Mouse (Mus musculus): ENCODE data around the gene Unc13d.
"Not testable (repeated sequence)": the region's sequence is repeated elsewhere in the genome, so short reads cannot be mapped to it uniquely, and the experiment has no call there.

The Unc13d gene

DNA sequence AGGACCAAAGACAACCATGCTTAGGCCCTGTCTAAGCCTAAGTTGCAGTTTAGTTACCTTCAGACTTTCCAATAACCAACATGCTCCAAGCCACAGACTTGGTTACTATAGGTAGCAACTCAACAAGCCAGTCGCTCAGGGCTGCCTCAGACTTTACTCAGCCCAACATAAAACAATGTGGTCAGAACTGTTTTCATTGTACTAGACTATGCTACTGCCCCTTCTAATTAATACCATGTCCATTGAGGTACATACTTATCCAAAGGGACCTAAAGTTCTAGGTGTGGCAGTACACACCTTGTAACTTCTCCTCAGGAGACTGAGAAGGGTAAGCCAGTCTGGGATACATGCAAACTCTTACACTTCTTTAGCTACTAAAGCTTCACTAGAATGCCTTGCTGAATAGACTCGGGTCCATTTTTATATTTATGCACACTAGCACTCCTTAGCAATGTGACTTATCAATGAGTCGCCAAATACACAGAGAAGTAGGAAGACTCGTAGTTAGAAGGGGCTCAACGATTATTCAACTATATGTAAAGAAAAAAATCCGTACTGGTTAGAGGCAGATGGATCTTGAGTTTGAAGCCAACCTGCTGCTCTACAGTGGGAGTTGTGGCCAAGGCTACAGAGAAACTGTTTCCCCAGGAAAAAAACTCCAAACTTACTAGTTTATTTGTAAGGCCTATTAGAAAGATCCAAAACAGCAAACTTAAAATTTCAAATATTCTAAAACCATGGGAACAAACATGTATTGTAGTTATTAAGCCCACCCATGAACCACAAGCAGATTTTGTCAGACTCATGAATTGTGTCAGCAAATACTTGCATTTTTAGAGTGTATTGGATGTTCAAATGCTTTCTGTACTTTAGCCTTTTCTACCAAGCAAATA lies 56.2 kb downstream of the Unc13d start:
- no peak for DNase-seq (ENCODE audit: low spot score)

DNA sequence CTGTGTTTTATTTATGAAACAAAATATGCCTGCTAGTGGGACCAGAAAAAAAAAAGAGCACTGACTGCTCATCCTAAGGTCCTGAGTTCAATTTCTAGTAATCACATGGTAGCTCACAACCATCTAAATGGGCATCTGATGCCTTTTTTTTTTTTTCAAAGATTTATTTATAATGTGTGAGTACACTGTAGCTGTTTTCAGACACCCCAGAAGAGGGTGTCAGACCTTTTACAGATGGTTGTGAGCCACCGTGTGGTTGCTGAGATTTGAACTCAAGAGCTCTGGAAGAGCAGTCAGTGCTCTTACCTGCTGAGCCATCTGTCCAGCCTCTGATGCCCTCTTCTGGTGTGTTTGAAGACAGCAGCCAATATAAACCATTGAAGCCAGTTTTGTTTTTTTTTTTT lies 57.2 kb downstream of the Unc13d start:
- DNase-seq (ENCODE audit: low spot score), result no peak

DNA sequence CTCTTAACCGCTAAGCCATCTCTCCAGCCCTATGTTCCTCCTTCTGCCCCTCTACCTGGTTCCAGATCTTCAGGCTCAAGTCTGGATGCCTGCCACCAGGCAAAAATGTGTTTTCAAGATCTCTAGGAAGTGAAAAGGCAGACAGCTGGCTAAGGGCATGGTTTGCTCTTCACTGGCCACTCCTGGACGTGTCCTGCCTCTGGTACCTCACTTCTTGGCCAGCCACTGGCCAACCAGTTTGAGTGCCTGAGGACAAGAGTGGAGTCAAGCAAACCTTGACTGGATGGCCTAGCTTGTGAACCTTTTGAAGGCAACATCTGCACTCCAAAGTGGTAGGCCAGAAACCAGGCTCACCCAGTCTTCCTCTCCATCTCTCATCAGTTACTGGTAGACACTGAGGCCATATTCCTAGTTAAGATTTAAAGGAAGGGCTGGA lies 57.8 kb downstream of the Unc13d start:
- DNase-seq (ENCODE audit: low spot score), result peak; percentile 75

DNA sequence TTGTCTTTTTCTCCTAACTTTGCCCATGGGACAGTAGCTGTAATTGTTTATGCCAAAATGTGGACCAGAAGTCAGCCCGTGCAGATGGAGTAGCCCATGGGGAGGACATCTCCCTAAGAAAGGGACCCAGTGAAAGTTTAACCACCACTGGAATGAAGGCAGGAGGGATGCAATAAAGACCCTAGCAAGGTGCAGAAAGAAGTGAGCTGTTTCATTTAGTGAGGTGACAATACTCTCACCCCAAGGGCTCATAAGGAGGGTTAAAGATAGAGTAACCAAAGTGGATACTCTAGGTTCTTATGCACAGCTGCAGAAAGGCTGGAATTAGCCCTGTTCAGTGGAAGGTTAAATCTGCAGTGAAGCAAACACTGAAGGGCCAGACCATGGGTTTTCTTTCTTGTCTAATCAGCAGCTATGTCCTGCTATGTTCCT lies 58.4 kb downstream of the Unc13d start:
- no peak for DNase-seq (ENCODE audit: low spot score)

DNA sequence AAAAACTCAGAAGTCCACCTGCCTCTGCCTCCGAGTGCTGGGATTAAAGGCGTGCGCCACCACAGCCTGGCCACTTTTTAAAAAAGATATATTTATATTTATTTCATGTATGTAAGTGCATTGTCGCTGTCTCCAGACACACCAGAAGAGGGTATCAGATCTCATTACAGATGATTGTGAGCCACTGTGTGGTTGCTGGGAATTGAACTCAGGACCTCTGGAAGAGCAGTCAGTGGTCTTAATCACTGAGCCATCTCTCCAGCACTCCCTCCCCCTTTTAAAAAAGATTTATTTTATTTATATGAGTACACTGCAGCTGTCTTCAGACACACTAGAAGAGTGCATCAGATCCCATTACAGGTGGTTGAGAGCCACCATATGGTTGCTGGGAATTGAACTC lies 58.9 kb downstream of the Unc13d start:
- not testable (repeated sequence) for DNase-seq (ENCODE audit: low spot score)

DNA sequence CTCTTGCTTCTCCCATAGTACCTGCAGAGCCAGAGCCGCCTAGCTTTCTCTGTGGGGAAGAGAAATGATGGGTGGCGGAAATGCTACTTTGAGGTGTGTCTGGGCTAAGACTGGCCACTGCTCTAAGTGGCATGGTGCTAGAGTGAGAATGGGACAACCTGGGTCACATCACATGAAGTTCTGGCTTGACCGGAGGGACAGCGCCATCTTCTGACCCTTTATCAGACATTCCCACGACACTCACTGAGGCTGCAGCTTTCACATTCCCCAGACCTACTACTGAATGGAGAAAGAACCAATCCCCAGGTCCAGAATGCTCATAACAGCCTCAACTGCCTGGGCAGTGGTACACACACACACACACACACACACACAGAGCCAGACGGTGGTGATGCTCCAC lies 59.7 kb downstream of the Unc13d start:
- DNase-seq (ENCODE audit: low spot score), result no peak

DNA sequence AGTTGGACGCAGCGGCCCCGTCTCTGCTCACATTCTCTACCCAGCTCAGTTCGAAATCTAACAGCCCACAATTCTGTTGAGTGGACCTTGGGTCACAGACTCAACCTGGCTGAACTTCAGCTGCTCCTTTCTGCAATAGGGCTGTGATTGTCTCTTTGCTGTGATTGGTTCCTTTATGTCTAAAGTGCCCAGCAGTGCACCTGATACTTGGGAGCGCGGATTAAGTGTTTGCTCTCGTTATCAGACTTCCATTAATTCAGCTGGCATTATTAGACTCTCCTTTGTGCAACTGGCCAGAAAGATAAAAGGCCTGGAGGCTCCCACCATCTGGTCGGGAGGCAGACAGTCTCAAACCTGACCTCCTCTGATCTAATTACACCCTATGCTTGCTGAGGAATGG lies 62.9 kb downstream of the Unc13d start:
- no peak for DNase-seq (ENCODE audit: low spot score)

DNA sequence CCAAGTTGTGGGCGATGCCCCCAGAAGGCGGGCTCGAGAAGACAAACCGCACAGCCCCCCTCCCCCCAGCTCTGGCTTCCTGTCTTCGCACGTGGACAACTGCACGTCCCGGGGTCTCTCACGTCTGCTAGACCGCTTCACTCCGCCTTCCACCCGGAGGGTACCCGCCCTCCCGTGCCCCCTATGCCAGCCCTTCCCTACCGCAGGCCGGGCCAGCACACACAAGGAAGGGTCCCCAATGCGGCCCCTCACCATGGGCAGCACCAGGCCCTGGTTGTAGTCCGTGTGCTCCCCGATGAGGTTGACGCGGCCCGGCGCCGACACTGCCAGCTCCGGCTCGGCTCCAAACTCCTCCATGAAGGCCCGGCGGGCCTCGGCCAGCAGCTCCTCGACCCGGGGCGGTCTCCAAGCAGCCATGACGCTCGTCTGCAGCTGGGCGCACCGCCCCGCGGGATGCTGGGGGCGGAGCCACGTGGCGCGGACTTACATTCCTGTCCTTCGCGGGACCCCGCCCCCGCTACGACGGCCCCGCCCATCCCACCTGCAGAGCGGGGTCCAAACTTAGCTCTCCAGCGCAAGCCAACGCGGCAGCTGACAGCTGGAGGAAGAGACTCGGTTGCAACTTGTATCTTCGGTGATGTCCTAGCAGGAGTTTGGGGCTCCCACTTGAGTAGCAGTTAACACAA lies 65.4 kb downstream of the Unc13d start, which contains the start of gene Galk1:
TSS of gene Galk1 (minus strand) at position 458 of the 686 bp plus-strand sequence.
- DNase-seq (ENCODE audit: low spot score), result peak; percentile 95
